Mouse (Mus musculus) midbrain, embryonic 15.5 days (tissue): ENCODE measurements at regions not wholly inside any gene's neighbourhood (a gene's known extent, or its start where the extent isn't known, plus 50 kb on each side); places are given as distances from the start of the nearest gene placed in this dataset.
"Not testable (repeated sequence)": the region's sequence is repeated elsewhere in the genome, so short reads cannot be mapped to it uniquely, and the experiment has no call there.

Experiments used
- ATAC-seq: fragments of 200-750 bp; cut with Nextera tagmentation; replicated peaks from 2 replicates; pipeline ENCODE4 v1.8.0; 2017; ENCODE audit warnings: moderate TSS enrichment
- H3K27ac ChIP-seq: fragments of 300-500 bp; sonication (generic); 2 replicates; pipeline ENCODE4 v1.5.1; 2015; ENCODE audit warnings: mild to moderate bottlenecking, inconsistent platforms
- H3K27me3 ChIP-seq: fragments of 300-500 bp; sonication (generic); replicated peaks from 2 replicates; pipeline ENCODE4 v1.6.1; 2015; ENCODE audit warnings: inconsistent platforms
- H3K36me3 ChIP-seq: fragments of 300-500 bp; sonication (generic); replicated peaks from 2 replicates; pipeline ENCODE4 v1.6.1; 2015; ENCODE audit warnings: inconsistent platforms
- H3K4me1 ChIP-seq: fragments of 300-500 bp; sonication (generic); 2 replicates; pipeline ENCODE4 v1.6.1; 2015; ENCODE audit warnings: inconsistent platforms
- H3K4me2 ChIP-seq: fragments of 300-500 bp; sonication (generic); 2 replicates; pipeline ENCODE4 v1.6.1; 2015; ENCODE audit warnings: inconsistent platforms, mild to moderate bottlenecking, moderate library complexity
- H3K4me3 ChIP-seq: fragments of 300-500 bp; sonication (generic); 2 replicates; pipeline ENCODE4 v1.5.1; 2015; ENCODE audit warnings: mild to moderate bottlenecking, inconsistent platforms
- H3K9ac ChIP-seq: fragments of 300-500 bp; sonication (generic); 2 replicates; pipeline ENCODE4 v1.6.1; 2015; ENCODE audit warnings: mild to moderate bottlenecking, inconsistent platforms
- H3K9me3 ChIP-seq: fragments of 300-500 bp; sonication (generic); 2 replicates; pipeline ENCODE4 v1.6.1; 2016; ENCODE audit warnings: inconsistent platforms
- WGBS: fragments of 180-500 bp; shearing (Covaris S2); methylation state at CpG from one replicate; pipeline ENCODE4 v1.1.7; 2015; ENCODE audit warnings: mixed read lengths; 5-methylcytosine and 5-hydroxymethylcytosine counted together

GRCm38 (mm10) chr12:43326714-43327334 lies 883.3 kb downstream of the Dnajb9 start:
- H3K9ac ChIP-seq: no peak overlapping the region
- H3K36me3 ChIP-seq: no peaks in the 10 kb centered on the region
- no peak overlapping the region for H3K4me3 ChIP-seq
- H3K27me3 ChIP-seq: no peaks in the 10 kb centered on the region
- H3K4me2 ChIP-seq: no peak overlapping the region
- H3K9me3 ChIP-seq: no peaks in the 10 kb centered on the region
- no peak for ATAC-seq
- no peak overlapping the region for H3K27ac ChIP-seq
- 78% methylated on average over 1 of the region's 1 CpGs for WGBS
- no peaks in the 10 kb centered on the region for H3K4me1 ChIP-seq

- no peak for ATAC-seq
- WGBS: 74% methylated on average over 3 of the region's 3 CpGs
- no peaks in the 10 kb centered on the region for H3K9me3 ChIP-seq
These were observed 899.8 kb downstream of the Dnajb9 start for GRCm38 (mm10) chr12:43310293-43310692.

GRCm38 (mm10) chr12:43306502-43307051 lies 903.5 kb downstream of the Dnajb9 start:
- H3K9me3 ChIP-seq: no peaks in the 10 kb centered on the region
- no peak overlapping the region for H3K27ac ChIP-seq
- 0 out of 2 replicates have a peak, but pooled peaks have one; percentile 27 for ATAC-seq
- no peaks in the 10 kb centered on the region for H3K27me3 ChIP-seq
- no peak overlapping the region for H3K4me2 ChIP-seq
- no peaks in the 10 kb centered on the region for H3K36me3 ChIP-seq
- 62% methylated on average over 1 of the region's 1 CpGs for WGBS
- H3K4me3 ChIP-seq: no peak overlapping the region
- H3K4me1 ChIP-seq: no peaks in the 10 kb centered on the region
- H3K9ac ChIP-seq: no peak overlapping the region

More at GRCm38 (mm10) chr12:43310293-43310692, 899.8 kb downstream of the Dnajb9 start:
- Histone ChIP-seq H3K36me3 (no peaks in the 10 kb centered on the region), H3K9ac (no peak overlapping the region), H3K27ac (no peak overlapping the region), H3K4me2 (no peak overlapping the region), H3K4me1 (no peaks in the 10 kb centered on the region), H3K4me3 (no peak overlapping the region), H3K27me3 (no peaks in the 10 kb centered on the region)

- H3K4me1 ChIP-seq: no peaks in the 10 kb centered on the region
- H3K9ac ChIP-seq: no peak overlapping the region
- H3K27me3 ChIP-seq: no peaks in the 10 kb centered on the region
- H3K9me3 ChIP-seq: no peaks in the 10 kb centered on the region
- no peaks in the 10 kb centered on the region for H3K36me3 ChIP-seq
- H3K4me2 ChIP-seq: no peak overlapping the region
- no peak for ATAC-seq
- H3K4me3 ChIP-seq: no peak overlapping the region
- no peak overlapping the region for H3K27ac ChIP-seq
These were observed 909.6 kb downstream of the Dnajb9 start for GRCm38 (mm10) chr12:43300504-43300903.

- Histone ChIP-seq H3K4me3 (no peak overlapping the region), H3K9ac (no peak overlapping the region), H3K27ac (no peak overlapping the region), H3K9me3 (no peaks in the 10 kb centered on the region), H3K4me2 (no peak overlapping the region), H3K27me3 (no peaks in the 10 kb centered on the region), H3K4me1 (no peaks in the 10 kb centered on the region), H3K36me3 (no peaks in the 10 kb centered on the region)
- 0 out of 2 replicates have a peak, but pooled peaks have one; percentile 72 for ATAC-seq
- WGBS: 41% methylated on average over 4 of the region's 4 CpGs
These were observed 929.7 kb downstream of the Dnajb9 start for GRCm38 (mm10) chr12:43280442-43280841.

GRCm38 (mm10) chr12:43265016-43265415 lies 945.1 kb downstream of the Dnajb9 start:
- H3K4me3 ChIP-seq: no peak overlapping the region
- no peak overlapping the region for H3K4me2 ChIP-seq
- H3K9me3 ChIP-seq: no peaks in the 10 kb centered on the region
- H3K4me1 ChIP-seq: no peaks in the 10 kb centered on the region
- WGBS: 26% methylated on average over 1 of the region's 1 CpGs
- no peak overlapping the region for H3K27ac ChIP-seq
- 0 out of 2 replicates have a peak, but pooled peaks have one; percentile 14 for ATAC-seq
- H3K36me3 ChIP-seq: no peaks in the 10 kb centered on the region
- H3K27me3 ChIP-seq: no peaks in the 10 kb centered on the region
- no peak overlapping the region for H3K9ac ChIP-seq

GRCm38 (mm10) chr12:43263845-43264244 lies 946.3 kb downstream of the Dnajb9 start:
- Histone ChIP-seq H3K9ac (no peak overlapping the region), H3K27ac (no peak overlapping the region), H3K36me3 (no peaks in the 10 kb centered on the region), H3K9me3 (no peaks in the 10 kb centered on the region), H3K4me3 (no peak overlapping the region), H3K4me1 (no peaks in the 10 kb centered on the region), H3K27me3 (no peaks in the 10 kb centered on the region), H3K4me2 (no peak overlapping the region)
- no peak for ATAC-seq
- 61% methylated on average over 2 of the region's 2 CpGs for WGBS

- WGBS: 86% methylated on average over 1 of the region's 1 CpGs
- H3K27me3 ChIP-seq: no peaks in the 10 kb centered on the region
- no peak for ATAC-seq
- no peak overlapping the region for H3K4me2 ChIP-seq
- no peak overlapping the region for H3K4me3 ChIP-seq
- H3K27ac ChIP-seq: no peak overlapping the region
- no peak overlapping the region for H3K9ac ChIP-seq
- no peaks in the 10 kb centered on the region for H3K9me3 ChIP-seq
- H3K36me3 ChIP-seq: no peaks in the 10 kb centered on the region
- no peaks in the 10 kb centered on the region for H3K4me1 ChIP-seq
These were observed 984.2 kb downstream of the Dnajb9 start for GRCm38 (mm10) chr12:43225950-43226349.

- Histone ChIP-seq H3K9me3 (no peaks in the 10 kb centered on the region), H3K27ac (no peak overlapping the region), H3K4me1 (no peaks in the 10 kb centered on the region), H3K36me3 (no peaks in the 10 kb centered on the region), H3K4me2 (no peak overlapping the region), H3K9ac (no peak overlapping the region), H3K27me3 (no peaks in the 10 kb centered on the region), H3K4me3 (no peak overlapping the region)
- ATAC-seq: no peak
- 60% methylated on average over 8 of the region's 8 CpGs for WGBS
These were observed 986.2 kb downstream of the Dnajb9 start for GRCm38 (mm10) chr12:43223768-43224435.

- not testable (repeated sequence) for H3K4me2 ChIP-seq, H3K4me1 ChIP-seq, H3K9me3 ChIP-seq, H3K36me3 ChIP-seq, ATAC-seq, H3K27me3 ChIP-seq, H3K9ac ChIP-seq, H3K27ac ChIP-seq, H3K4me3 ChIP-seq
- 85% methylated on average over 3 of the region's 3 CpGs for WGBS
These were observed 997.8 kb downstream of the Dnajb9 start for GRCm38 (mm10) chr12:43212341-43212740.

GRCm38 (mm10) chr12:43204589-43204988 lies 1005.5 kb downstream of the Dnajb9 start:
- Histone ChIP-seq H3K4me1 (no peaks in the 10 kb centered on the region), H3K36me3 (no peaks in the 10 kb centered on the region), H3K27me3 (no peaks in the 10 kb centered on the region), H3K9me3 (no peaks in the 10 kb centered on the region), H3K4me2 (no peak overlapping the region), H3K9ac (no peak overlapping the region), H3K4me3 (no peak overlapping the region), H3K27ac (no peak overlapping the region)
- 23% methylated on average over 3 of the region's 3 CpGs for WGBS
- ATAC-seq: no peak
